Mouse (Mus musculus): ENCODE results near the gene Kcnk1. TPM values are rescaled to one million over a fixed set of nuclear protein-coding genes. Genes with fewer than 3 reads are reported as not detected.

Kcnk1 gene
- 62.4 TPM for polyA plus RNA-seq (2021)

DNA sequence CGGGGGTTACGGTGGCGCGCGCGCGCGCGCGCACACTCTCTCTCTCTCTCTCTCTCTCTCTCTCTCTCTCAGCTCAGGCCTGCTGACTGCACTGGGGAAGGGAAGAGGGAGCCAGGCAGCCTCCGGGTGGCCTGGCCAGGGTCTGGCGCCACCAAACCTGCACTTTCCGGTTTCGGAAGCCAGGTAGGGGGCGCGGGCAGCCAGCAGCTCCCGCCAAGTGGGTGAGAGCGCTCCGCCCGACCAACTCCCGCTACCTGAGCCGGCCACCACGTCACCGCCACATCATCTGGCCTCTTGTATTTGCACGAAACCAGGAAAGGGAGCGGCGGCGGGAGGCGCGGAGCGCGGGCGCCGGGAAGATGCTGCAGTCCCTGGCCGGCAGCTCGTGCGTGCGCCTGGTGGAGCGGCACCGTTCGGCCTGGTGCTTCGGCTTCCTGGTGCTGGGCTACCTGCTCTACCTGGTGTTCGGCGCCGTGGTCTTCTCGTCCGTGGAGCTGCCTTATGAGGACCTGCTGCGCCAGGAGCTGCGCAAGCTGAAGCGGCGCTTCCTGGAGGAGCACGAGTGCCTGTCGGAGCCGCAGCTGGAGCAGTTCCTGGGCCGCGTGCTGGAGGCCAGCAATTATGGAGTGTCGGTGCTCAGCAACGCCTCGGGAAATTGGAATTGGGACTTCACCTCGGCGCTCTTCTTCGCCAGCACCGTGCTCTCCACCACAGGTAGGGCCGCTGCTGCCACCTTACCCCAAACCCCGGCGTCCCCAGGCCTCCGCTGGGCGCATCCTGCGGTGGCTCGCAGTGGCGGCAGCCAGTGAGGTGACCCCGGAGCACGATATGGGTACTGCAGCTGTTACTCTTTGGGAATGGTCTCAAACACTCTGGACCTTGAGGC lies at the start of gene Kcnk1:
TSS of gene Kcnk1 (plus strand) at position 70 of the 886 bp plus-strand sequence.
- no peaks in the 10 kb centered on the region for H3K27me3 ChIP-seq
- in situ Hi-C loops (cut with MboI; ENCODE audit: low pct_unique_long_range_greater_than_20kb): no loop called here
- no peak for ATAC-seq
- POLR2A ChIA-PET: interaction anchor here (0.6 to 1.4 kb wide), 5 partner anchors 13 to 73 kb away, joined by 3 to 6 read pairs (median 3); no protein-coding TSS in a partner anchor
- no peak for DNase-seq (ENCODE audit: low read depth, low spot score)
- CTCF ChIA-PET: interaction anchor here (1.0 to 1.7 kb wide), 4 partner anchors 32 to 86 kb away, joined by 3 to 5 read pairs (median 4); no protein-coding TSS in a partner anchor
- TF ChIP-seq CTCF (IDR thresholded peaks at IDR 0.05): no peak

- in situ Hi-C loops (cut with MboI; ENCODE audit: low pct_unique_long_range_greater_than_20kb): loop anchor here (5.0 to 25.0 kb wide), 2 partner anchors 308 to 1013 kb away; partner anchors contain the start of gene Rbm34
- H3K27me3 ChIP-seq: peaks cover 6% of the 10 kb centered on the region
- DNase-seq (ENCODE audit: low read depth, low spot score) (peak; percentile 13), ATAC-seq (peak; percentile 33)
- ChIA-PET POLR2A (interaction anchor here (0.5 to 1.0 kb wide), 3 partner anchors 9 to 46 kb away, joined by 3 to 4 read pairs (median 3); partner anchors contain the start of gene Kcnk1), CTCF (interaction anchor here (1.0 to 4.1 kb wide), 8 partner anchors 13 to 308 kb away, joined by 3 to 27 read pairs (median 12); partner anchors contain the start of gene Pcnx2)
- no peak for TF ChIP-seq CTCF (IDR thresholded peaks at IDR 0.05)
These were observed 46.2 kb upstream of the Kcnk1 start for GRCm38 (mm10) chr8:125948696-125949308.

GRCm38 (mm10) chr8:125950007-125950940 lies 44.7 kb upstream of the Kcnk1 start:
- ChIA-PET POLR2A (interaction anchor here (0.7 kb wide), 1 partner anchor 1864 kb away, joined by 3 read pairs; no protein-coding TSS in a partner anchor), CTCF (interaction anchor here (0.6 to 4.0 kb wide), 17 partner anchors 13 to 434 kb away, joined by 3 to 27 read pairs (median 4); partner anchors contain the start of genes Kcnk1 and Pcnx2)
- peaks cover 6% of the 10 kb centered on the region for H3K27me3 ChIP-seq
- TF ChIP-seq CTCF (IDR thresholded peaks at IDR 0.05): peak; percentile 99
- ATAC-seq (peak; percentile 60), DNase-seq (ENCODE audit: low read depth, low spot score) (peak; percentile 74)
- in situ Hi-C loops (cut with MboI; ENCODE audit: low pct_unique_long_range_greater_than_20kb): loop anchor here (10.0 kb wide), 1 partner anchor 535 kb away; no protein-coding TSS in a partner anchor

DNA sequence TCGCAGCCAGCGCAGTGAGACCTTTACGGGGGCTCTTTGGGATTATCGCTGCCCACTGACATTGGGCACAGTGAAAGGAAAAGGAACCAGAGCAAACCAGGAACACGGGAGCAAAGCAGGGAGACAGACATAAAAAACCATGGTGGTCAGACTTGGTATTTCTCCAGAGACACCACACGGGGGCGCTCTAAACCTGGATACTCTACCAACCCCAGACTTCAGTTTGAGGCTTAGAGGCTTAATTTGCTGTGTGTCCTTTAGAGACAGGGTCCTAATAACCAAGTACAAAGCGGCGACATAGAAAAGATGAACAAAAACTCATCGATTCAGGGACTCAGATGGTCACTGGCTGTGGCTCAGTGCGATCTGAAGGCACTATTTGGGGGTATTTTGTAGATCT lies 39.3 kb upstream of the Kcnk1 start:
- ChIA-PET POLR2A (no interaction called here), CTCF (interaction anchor here (0.8 to 1.7 kb wide), 5 partner anchors 21 to 301 kb away, joined by 3 to 8 read pairs (median 5); no protein-coding TSS in a partner anchor)
- TF ChIP-seq CTCF (IDR thresholded peaks at IDR 0.05): peak; percentile 84
- in situ Hi-C loops (cut with MboI; ENCODE audit: low pct_unique_long_range_greater_than_20kb): loop anchor here (5.0 to 10.0 kb wide), 2 partner anchors 122 to 529 kb away; no protein-coding TSS in a partner anchor
- no peak for ATAC-seq
- peak; percentile 15 for DNase-seq (ENCODE audit: low read depth, low spot score)
- H3K27me3 ChIP-seq: peaks cover 6% of the 10 kb centered on the region

- no peak for ATAC-seq
- TF ChIP-seq CTCF (IDR thresholded peaks at IDR 0.05): no peak
- no peaks in the 10 kb centered on the region for H3K27me3 ChIP-seq
- in situ Hi-C loops (cut with MboI; ENCODE audit: low pct_unique_long_range_greater_than_20kb): loop anchor here (5.0 to 10.0 kb wide), 2 partner anchors 121 to 528 kb away; no protein-coding TSS in a partner anchor
- CTCF ChIA-PET: interaction anchor here (1.0 to 1.7 kb wide), 4 partner anchors 43 to 300 kb away, joined by 3 to 8 read pairs (median 5); no protein-coding TSS in a partner anchor
- POLR2A ChIA-PET: no interaction called here
- DNase-seq (ENCODE audit: low read depth, low spot score): no peak
These were observed 38.2 kb upstream of the Kcnk1 start for GRCm38 (mm10) chr8:125956796-125957195.

GRCm38 (mm10) chr8:125957226-125957993 lies 37.6 kb upstream of the Kcnk1 start:
- ATAC-seq: no peak
- in situ Hi-C loops (cut with MboI; ENCODE audit: low pct_unique_long_range_greater_than_20kb): loop anchor here (5.0 to 10.0 kb wide), 2 partner anchors 120 to 527 kb away; no protein-coding TSS in a partner anchor
- no peak for TF ChIP-seq CTCF (IDR thresholded peaks at IDR 0.05)
- ChIA-PET POLR2A (interaction anchor here (0.7 kb wide), 1 partner anchor 44 kb away, joined by 3 read pairs; no protein-coding TSS in a partner anchor), CTCF (interaction anchor here (1.2 to 1.7 kb wide), 4 partner anchors 113 to 299 kb away, joined by 3 to 8 read pairs (median 5); no protein-coding TSS in a partner anchor)
- no peak for DNase-seq (ENCODE audit: low read depth, low spot score)
- H3K27me3 ChIP-seq: no peaks in the 10 kb centered on the region

- no peak for ATAC-seq
These were observed 37.0 kb upstream of the Kcnk1 start for GRCm38 (mm10) chr8:125957994-125958368.

GRCm38 (mm10) chr8:125959363-125959771 lies 35.6 kb upstream of the Kcnk1 start:
- ATAC-seq (no peak), DNase-seq (ENCODE audit: low read depth, low spot score) (no peak)
- TF ChIP-seq CTCF (IDR thresholded peaks at IDR 0.05): no peak
- in situ Hi-C loops (cut with MboI; ENCODE audit: low pct_unique_long_range_greater_than_20kb): loop anchor here (5.0 to 10.0 kb wide), 2 partner anchors 118 to 525 kb away; no protein-coding TSS in a partner anchor
- CTCF ChIA-PET: no interaction called here
- POLR2A ChIA-PET: interaction anchor here (0.7 kb wide), 1 partner anchor 134 kb away, joined by 3 read pairs; no protein-coding TSS in a partner anchor
- H3K27me3 ChIP-seq: no peaks in the 10 kb centered on the region

More at GRCm38 (mm10) chr8:125957994-125958368, 37.0 kb upstream of the Kcnk1 start:
- DNase-seq (ENCODE audit: low read depth, low spot score): no peak
- in situ Hi-C loops (cut with MboI; ENCODE audit: low pct_unique_long_range_greater_than_20kb): loop anchor here (5.0 to 10.0 kb wide), 2 partner anchors 119 to 527 kb away; no protein-coding TSS in a partner anchor
- H3K27me3 ChIP-seq: no peaks in the 10 kb centered on the region
- ChIA-PET POLR2A (interaction anchor here (0.7 kb wide), 1 partner anchor 44 kb away, joined by 3 read pairs; no protein-coding TSS in a partner anchor), CTCF (interaction anchor here (1.2 kb wide), 1 partner anchor 118 kb away, joined by 3 read pairs; no protein-coding TSS in a partner anchor)
- TF ChIP-seq CTCF (IDR thresholded peaks at IDR 0.05): no peak
